38 mouse cellular contexts compared by ENCODE assay signal in genomic region chr1:183377045-183377444, GRCm38 (mm10). TPM values are rescaled to one million over a fixed set of nuclear protein-coding genes. Genes with fewer than 3 reads are reported as not detected.
"Had no signal": no experiment of that assay in that cellular context is flagged by ENCODE, and none has a peak within 500 bp of the region (broad histone marks: within the 10 kb centered on the region; RNA-seq: fewer than 3 reads in every experiment).

No protein-coding gene starts in this region.

- DNase-seq: left cerebral cortex, postnatal 4 days; liver; liver, embryonic 13.5 days; liver, postnatal 0 days; lung, adult 18-20 months; lung, adult 2 months; lung, embryonic 14.5 days; lung, postnatal 10 days; lung, postnatal 14 days; lung, postnatal 36 days; lung, postnatal 4 days; midbrain, embryonic 14.5 days had no signal

- H3K36me3 ChIP-seq: limb, embryonic 10.5 days; limb, embryonic 12.5 days; limb, embryonic 13.5 days; limb, embryonic 15.5 days; liver, embryonic 12.5 days; liver, embryonic 13.5 days; liver, embryonic 15.5 days; lung, embryonic 15.5 days; midbrain, embryonic 10.5 days; midbrain, embryonic 12.5 days; midbrain, embryonic 13.5 days; midbrain, embryonic 15.5 days; neural tube, embryonic 12.5 days had no signal

- H3K9ac ChIP-seq: limb, embryonic 12.5 days; limb, embryonic 13.5 days; limb, embryonic 15.5 days; liver, embryonic 12.5 days; liver, embryonic 13.5 days; liver, embryonic 14.5 days; liver, embryonic 15.5 days; liver, postnatal 0 days; lung, embryonic 14.5 days; lung, embryonic 15.5 days; midbrain, embryonic 12.5 days; midbrain, embryonic 13.5 days; midbrain, embryonic 15.5 days; neural tube, embryonic 12.5 days had no signal

- H3K9me3 ChIP-seq: limb, embryonic 12.5 days; limb, embryonic 15.5 days; liver, embryonic 15.5 days; lung, embryonic 15.5 days; neural tube, embryonic 12.5 days had no signal

- H3K27ac ChIP-seq: limb, embryonic 10.5 days; limb, embryonic 12.5 days; limb, embryonic 13.5 days; limb, embryonic 15.5 days; liver, embryonic 12.5 days; liver, embryonic 13.5 days; liver, embryonic 14.5 days; liver, embryonic 15.5 days; lung, embryonic 15.5 days; macrophage; midbrain, embryonic 10.5 days; midbrain, embryonic 12.5 days; midbrain, embryonic 13.5 days; midbrain, embryonic 15.5 days; neural tube, embryonic 12.5 days had no signal

- H3K4me3 ChIP-seq: limb, embryonic 10.5 days; limb, embryonic 12.5 days; limb, embryonic 13.5 days; limb, embryonic 15.5 days; liver, embryonic 12.5 days; liver, embryonic 13.5 days; liver, embryonic 15.5 days; lung, embryonic 15.5 days; megakaryocyte, embryonic 14.5 days; midbrain, embryonic 10.5 days; midbrain, embryonic 12.5 days; midbrain, embryonic 13.5 days; midbrain, embryonic 15.5 days; myocyte; neural tube, embryonic 12.5 days had no signal

- ATAC-seq: liver, embryonic 12.5 days; liver, postnatal 0 days; lung, postnatal 0 days; midbrain, embryonic 13.5 days; midbrain, embryonic 15.5 days; midbrain, embryonic 16.5 days had no signal

- H3K4me2 ChIP-seq: limb, embryonic 12.5 days; limb, embryonic 13.5 days; limb, embryonic 15.5 days; liver, embryonic 11.5 days; liver, embryonic 12.5 days; liver, embryonic 13.5 days; liver, embryonic 15.5 days; lung, embryonic 14.5 days; lung, embryonic 15.5 days; midbrain, embryonic 11.5 days; midbrain, embryonic 12.5 days; midbrain, embryonic 13.5 days; midbrain, embryonic 15.5 days; neural tube, embryonic 12.5 days had no signal

- H3K27me3 ChIP-seq: limb, embryonic 12.5 days; limb, embryonic 13.5 days; limb, embryonic 15.5 days; liver, embryonic 12.5 days; lung, embryonic 15.5 days; neural tube, embryonic 12.5 days had no signal

- H3K4me1 ChIP-seq: limb, embryonic 10.5 days; limb, embryonic 12.5 days; limb, embryonic 13.5 days; limb, embryonic 15.5 days; lung, embryonic 15.5 days; midbrain, embryonic 10.5 days; midbrain, embryonic 12.5 days; midbrain, embryonic 13.5 days; midbrain, embryonic 15.5 days; neural tube, embryonic 12.5 days had no signal

RNA-seq across cellular contexts. Expression of gene Hhipl2, which starts 41.0 kb away (rescaled TPM):
- total RNA-seq: megakaryocyte progenitor cell, adult 5-6 weeks; megakaryocyte, adult 5-6 weeks; megakaryocyte-erythroid progenitor cell, adult 5-6 weeks; monocyte, adult 5-6 weeks had no signal
- polyA plus RNA-seq: liver, embryonic 13.5 days; liver, embryonic 15.5 days; liver, embryonic 16.5 days; liver, postnatal 0 days; lung, embryonic 16.5 days; macrophage had no signal
